In genomic region chr4:75827082-75827711, GRCm38 (mm10) we compare ENCODE assay signal across 14 mouse cellular contexts.
DNase-seq lines count a peak whose midpoint lies in the region; ATAC-seq lines count a peak whose summit lies in the region.
"Had no signal": no experiment of that assay in that cellular context is flagged by ENCODE, and none has a peak within 500 bp of the region (broad histone marks: within the 10 kb centered on the region; RNA-seq: fewer than 3 reads in every experiment).

No protein-coding gene starts in this region.

- ATAC-seq in activated CD4-positive, CD25-positive, alpha-beta regulatory T cell, adult 4 months = no peak
- ATAC-seq: CD4-positive, CD25-positive, alpha-beta regulatory T cell, adult 4 months; intestine, postnatal 0 days had no signal

- DNase-seq in heart, postnatal 4 days = peak; percentile 32
- DNase-seq in heart, adult 11 months = no peak
- peak; percentile 48 for DNase-seq in brain, adult 2 months (ENCODE audit: low read depth, low spot score)
- DNase-seq in cerebellum, adult 11 months = peak; percentile 16
- DNase-seq in cerebellum, postnatal 25 days = peak; percentile 18 to 49
- no peak for DNase-seq in spleen, postnatal 14 days (ENCODE audit: low spot score in 2 of 2)
- DNase-seq: adrenal gland, postnatal 36 days; gastrocnemius, postnatal 14 days; kidney, postnatal 10 days; lung, postnatal 14 days; retina, postnatal 1 day had no signal

Comparison
In these comparisons a context has a peak if more than half of its experiments do, and no peak if none do; other contexts are left out.
1. DNase-seq: peak in heart, postnatal 4 days (single experiment), brain, adult 2 months (single experiment), cerebellum, adult 11 months (single experiment) and cerebellum, postnatal 25 days (2 of 2); none in heart, adult 11 months (single experiment) and spleen, postnatal 14 days (0 of 2).